Mouse (Mus musculus) CH12.LX (cell line): ENCODE results near the gene P3h1. TPM values are rescaled to one million over a fixed set of nuclear protein-coding genes. Genes with fewer than 3 reads are reported as not detected.

Experiments
- DNase-seq: peaks from one replicate; pipeline ENCODE4 v3.0.0-alpha.2; 2013; ENCODE audit errors: extremely low read depth
- H3K27ac ChIP-seq: 2 replicates; pipeline ENCODE4 v1.5.1; 2012; ENCODE audit warnings: low read depth, mild to moderate bottlenecking, control low read depth, moderate library complexity; ENCODE audit not compliant: insufficient read depth
- H3K27me3 ChIP-seq: replicated peaks from 2 replicates; pipeline ENCODE3; 2012; ENCODE audit warnings: inconsistent platforms
- H3K36me3 ChIP-seq, 2 experiments: replicated peaks in 1 of 2; 2 replicates each; pipeline versions ENCODE3 to v1.6.1; 2012; ENCODE audit warnings: inconsistent platforms in 1 of 2, low read length in 1 of 2, mild to moderate bottlenecking in 1 of 2, mixed read lengths in 1 of 2, moderate library complexity in 1 of 2; ENCODE audit not compliant: control insufficient read depth in 1 of 2, insufficient read depth in 1 of 2
- H3K4me1 ChIP-seq, 2 experiments: 2 replicates each; pipeline ENCODE4 v1.6.1; 2012; ENCODE audit warnings: inconsistent platforms in 1 of 2, moderate library complexity in 1 of 2; ENCODE audit not compliant: insufficient read depth in 2 of 2, control insufficient read depth in 1 of 2
- H3K4me2 ChIP-seq: 2 replicates; pipeline ENCODE4 v1.6.1; 2012; ENCODE audit warnings: low read depth, mild to moderate bottlenecking, control low read depth; ENCODE audit not compliant: poor library complexity, insufficient read depth, severe bottlenecking
- H3K4me3 ChIP-seq, 3 experiments: fragments of 150-350 bp in 1 of 3; sonication (generic) in 1 of 3; replicated peaks in 1 of 3; 2 replicates each; pipeline versions ENCODE3 to v1.5.1; 2011 to 2012; ENCODE audit warnings: low read depth in 2 of 3, low read length in 2 of 3, mild to moderate bottlenecking in 2 of 3, moderate library complexity in 2 of 3, control low read depth in 1 of 3, improper control_type of control experiment in 1 of 3, inconsistent platforms in 1 of 3, mixed read lengths in 1 of 3; ENCODE audit not compliant: poor library complexity in 1 of 3
- H3K79me2 ChIP-seq: replicated peaks from 2 replicates; pipeline ENCODE4 v1.6.1; 2012; ENCODE audit warnings: mild to moderate bottlenecking, moderate library complexity; ENCODE audit not compliant: control insufficient read depth, poor library complexity, insufficient read depth, severe bottlenecking; ENCODE audit errors: extremely low read depth
- H3K9ac ChIP-seq: 2 replicates; pipeline ENCODE4 v1.6.1; 2012; ENCODE audit warnings: low read depth, mild to moderate bottlenecking, control low read depth, moderate library complexity; ENCODE audit not compliant: insufficient read depth
- H3K9me3 ChIP-seq: replicated peaks from 2 replicates; pipeline ENCODE3; 2012; ENCODE audit warnings: low read length, inconsistent platforms, mixed read lengths
- CHD1 ChIP-seq: IDR thresholded peaks from 2 replicates; pipeline ENCODE4 v1.6.1; 2012; ENCODE audit warnings: low read depth, low read length, improper control_type of control experiment, inconsistent platforms
- CHD2 ChIP-seq: IDR thresholded peaks from 2 replicates; pipeline ENCODE4 v1.6.1; 2011; ENCODE audit warnings: low read length, improper control_type of control experiment
- CTCF ChIP-seq, 2 experiments: IDR thresholded peaks in 1 of 2; conservative IDR thresholded peaks in 1 of 2; 2 replicates each; pipeline ENCODE4 v1.5.1; 2011 to 2012; ENCODE audit warnings: low read depth in 2 of 2, low read length in 2 of 2, improper control_type of control experiment in 1 of 2, inconsistent platforms in 1 of 2, mild to moderate bottlenecking in 1 of 2, moderate library complexity in 1 of 2
- E2F4 ChIP-seq: IDR thresholded peaks from 2 replicates; pipeline ENCODE4 v1.6.1; 2011; ENCODE audit warnings: low read depth, low read length, improper control_type of control experiment; ENCODE audit not compliant: insufficient replicate concordance
- ELF1 ChIP-seq: IDR thresholded peaks from 2 replicates; pipeline ENCODE4 v1.6.1; 2014; ENCODE audit warnings: low read depth, mild to moderate bottlenecking, inconsistent platforms, low read length, improper control_type of control experiment
- ETS1 ChIP-seq: conservative IDR thresholded peaks from 2 replicates; pipeline ENCODE4 v1.6.1; 2012; ENCODE audit warnings: low read depth, mild to moderate bottlenecking, inconsistent platforms, low read length, improper control_type of control experiment, moderate library complexity
- GABPA ChIP-seq: IDR thresholded peaks from 2 replicates; pipeline ENCODE4 v1.6.1; 2012; ENCODE audit warnings: low read depth, low read length, improper control_type of control experiment, inconsistent platforms; ENCODE audit not compliant: insufficient replicate concordance
- HCFC1 ChIP-seq: IDR thresholded peaks from 2 replicates; pipeline ENCODE4 v1.6.1; 2012; ENCODE audit warnings: low read depth, mild to moderate bottlenecking, inconsistent platforms, low read length, improper control_type of control experiment
- IRF4 ChIP-seq: IDR thresholded peaks from 2 replicates; pipeline ENCODE4 v1.6.1; 2014; ENCODE audit warnings: low read depth, mild to moderate bottlenecking, inconsistent platforms, low read length, improper control_type of control experiment
- JUND ChIP-seq: conservative IDR thresholded peaks from 2 replicates; pipeline ENCODE4 v1.6.1; 2011; ENCODE audit warnings: low read depth, low read length, improper control_type of control experiment
- MAFK ChIP-seq: IDR thresholded peaks from 2 replicates; pipeline ENCODE4 v1.6.1; 2011; ENCODE audit warnings: low read length, improper control_type of control experiment; ENCODE audit not compliant: insufficient replicate concordance
- MAX ChIP-seq: IDR thresholded peaks from 2 replicates; pipeline ENCODE4 v1.6.1; 2011; ENCODE audit warnings: low read length, improper control_type of control experiment
- MAZ ChIP-seq: IDR thresholded peaks from 2 replicates; pipeline ENCODE4 v1.6.1; 2012; ENCODE audit warnings: low read depth, mild to moderate bottlenecking, inconsistent platforms, low read length, improper control_type of control experiment, moderate library complexity
- MEF2A ChIP-seq: IDR thresholded peaks from 2 replicates; pipeline ENCODE4 v1.6.1; 2014; ENCODE audit warnings: low read depth, mild to moderate bottlenecking, inconsistent platforms, low read length, improper control_type of control experiment, borderline replicate concordance
- MYC ChIP-seq: IDR thresholded peaks from 2 replicates; pipeline ENCODE4 v1.6.1; 2011; ENCODE audit warnings: low read depth, mild to moderate bottlenecking, improper control_type of control experiment, low read length
- NRF1 ChIP-seq: IDR thresholded peaks from 2 replicates; pipeline ENCODE4 v1.6.1; 2014; ENCODE audit warnings: low read depth, mild to moderate bottlenecking, inconsistent platforms, low read length, improper control_type of control experiment, moderate library complexity
- PAX5 ChIP-seq: IDR thresholded peaks from 2 replicates; pipeline ENCODE4 v1.6.1; 2012; ENCODE audit warnings: low read length, inconsistent platforms, mixed read lengths
- POLR2A ChIP-seq: IDR thresholded peaks from 2 replicates; pipeline ENCODE4 v1.6.1; 2011; ENCODE audit warnings: low read depth, mild to moderate bottlenecking, improper control_type of control experiment, low read length
- POLR2AphosphoS2 ChIP-seq: IDR thresholded peaks from 2 replicates; pipeline ENCODE4 v1.6.1; 2011; ENCODE audit warnings: low read depth, low read length, improper control_type of control experiment
- RAD21 ChIP-seq: IDR thresholded peaks from 2 replicates; pipeline ENCODE4 v1.6.1; 2011; ENCODE audit warnings: low read depth, mild to moderate bottlenecking, low read length, improper control_type of control experiment, moderate library complexity
- RCOR1 ChIP-seq: conservative IDR thresholded peaks from 2 replicates; pipeline ENCODE4 v1.6.1; 2012; ENCODE audit warnings: low read depth, mild to moderate bottlenecking, inconsistent platforms, low read length, improper control_type of control experiment
- SIN3A ChIP-seq: IDR thresholded peaks from 2 replicates; pipeline ENCODE4 v1.6.1; 2012; ENCODE audit warnings: low read length, improper control_type of control experiment, inconsistent platforms
- SMC3 ChIP-seq: IDR thresholded peaks from 2 replicates; pipeline ENCODE4 v1.6.1; 2011; ENCODE audit warnings: low read depth, low read length, improper control_type of control experiment
- TCF12 ChIP-seq: IDR thresholded peaks from 2 replicates; pipeline ENCODE4 v1.6.1; 2014; ENCODE audit warnings: low read depth, mild to moderate bottlenecking, inconsistent platforms, low read length, improper control_type of control experiment
- ZC3H11A ChIP-seq: IDR thresholded peaks from 2 replicates; pipeline ENCODE4 v1.6.1; 2012; ENCODE audit warnings: low read depth, mild to moderate bottlenecking, inconsistent platforms, low read length, improper control_type of control experiment
- ZKSCAN1 ChIP-seq: IDR thresholded peaks from 2 replicates; pipeline ENCODE4 v1.6.1; 2012; ENCODE audit warnings: low read depth, inconsistent platforms, low read length, improper control_type of control experiment, borderline replicate concordance
- ZMIZ1 ChIP-seq: IDR thresholded peaks from 2 replicates; pipeline ENCODE4 v1.6.1; 2012; ENCODE audit warnings: low read depth, mild to moderate bottlenecking, inconsistent platforms, low read length, improper control_type of control experiment
- ZNF384 ChIP-seq: IDR thresholded peaks from 2 replicates; pipeline ENCODE4 v1.6.1; 2012; ENCODE audit warnings: low read depth, low read length, improper control_type of control experiment, inconsistent platforms
- dilution Hi-C: fragments of 300-500 bp; cut with MboI; formaldehyde crosslinking; loops from 2 replicates; pipeline ENCODE4 v1.14.3; 2020; ENCODE audit warnings: low sequenced_read_pairs; ENCODE audit not compliant: extremely low pct_unique_long_range_greater_than_20kb, extremely low pct_ligation_motif_present
- in situ Hi-C: fragments of 300-500 bp; cut with MboI; formaldehyde crosslinking; loops from 3 replicates; pipeline ENCODE4 v1.14.3; 2019; ENCODE audit warnings: low sequenced_read_pairs, low pct_ligation_motif_present, low pct_unique_long_range_greater_than_20kb, mixed read lengths
- polyA plus RNA-seq: library from polyadenylated mRNA; unstranded; fragments of >175 nt; gene quantifications from 2 replicates; pipeline ENCODE4 v1.2.1, GENCODE M21; 2012; ENCODE audit warnings: low read depth; ENCODE audit not compliant: insufficient read length
- total RNA-seq, 2 experiments: library from RNA; depleted of rRNA; stranded (reverse); fragments of 300-350 nt in 1 of 2; fragments of >200 nt in 1 of 2; gene quantifications; 2 replicates each; pipeline ENCODE4 v1.2.3; 2012 to 2014

P3h1 gene
- total and polyA plus RNA-seq, 3 experiments, result 14.8 to 31.6 (median 27.1) TPM

GRCm38 (mm10) chr4:119292771-119293573 is 60.3 kb downstream of the P3h1 start:
- peak; percentile 56 for DNase-seq
- Histone ChIP-seq H3K36me3 (peaks cover 9 to 44% of the 10 kb centered on the region in 2 experiments), H3K27me3 (no peaks in the 10 kb centered on the region), H3K4me3 (peak overlapping the region; percentile 83 to 95 (median 92)), H3K79me2 (peaks cover 62% of the 10 kb centered on the region), H3K4me2 (peak overlapping the region; percentile 96), H3K9ac (peak overlapping the region; percentile 93), H3K4me1 (peaks cover 4 to 50% of the 10 kb centered on the region in 2 experiments; a peak in 3 of 4 replicates), H3K27ac (peak overlapping the region; percentile 5), H3K9me3 (no peaks in the 10 kb centered on the region)
- TF ChIP-seq MEF2A (no peak), RAD21 (no peak), SIN3A (peak; percentile 80; the same call in 1 of the 2 replicates), ZMIZ1 (no peak), ELF1 (no peak), POLR2AphosphoS2 (peak; percentile 68; the same call in 1 of the 2 replicates), CTCF (conservative IDR thresholded peaks at IDR 0.05 in 1 of 2, IDR thresholded peaks at IDR 0.05 in 1 of 2; ENCODE audit: low read depth in 2 of 2, low read length in 2 of 2) (no peak), MAZ (no peak), ZNF384 (no peak), RCOR1 (no peak), SMC3 (no peak), MAFK (no peak), POLR2A (peak; percentile 22; the same call in 1 of the 2 replicates), JUND (no peak), E2F4 (no peak), ZKSCAN1 (no peak), HCFC1 (no peak), GABPA (no peak), NRF1 (no peak), ZC3H11A (no peak), MYC (peak; percentile 40; the same call in 1 of the 2 replicates), TCF12 (no peak), PAX5 (no peak), MAX (no peak), CHD2 (no peak), CHD1 (peak; percentile 70; the same call in 1 of the 2 replicates), ETS1 (no peak), IRF4 (no peak)
- in situ Hi-C loops (no loop called here), dilution Hi-C loops (no loop called here)
